Mouse (Mus musculus): ENCODE measurements around the gene Syt11. TPM values are rescaled to one million over a fixed set of nuclear protein-coding genes. Genes with fewer than 3 reads are reported as not detected.
A peak's percentile ranks its signal among the peaks of the same experiment; 100 is the strongest.
"Not testable (repeated sequence)": the region's sequence is repeated elsewhere in the genome, so short reads cannot be mapped to it uniquely, and the experiment has no call there.

The Syt11 gene
- total and polyA plus RNA-seq, 2 experiments from 2014 or later = 164 to 240 TPM

- 1% methylated on average over 18 of the region's 28 CpGs for WGBS
- H3K36me3 ChIP-seq (ENCODE audit: insufficient read depth); H3K27me3 ChIP-seq (ENCODE audit: insufficient read depth, low read length); H3K4me1 ChIP-seq (ENCODE audit: insufficient read depth); H3K9me3 ChIP-seq (ENCODE audit: low read length): not testable (repeated sequence)
- peak; percentile 76 for ATAC-seq
- peak overlapping the region; percentile 41 for H3K4me3 ChIP-seq (ENCODE audit: low read depth, low read length)
- peak; percentile 86 for DNase-seq
- H3K27ac ChIP-seq (ENCODE audit: low read depth, low read length) = peak overlapping the region; percentile 84
- peak overlapping the region; percentile 48 for H3K4me2 ChIP-seq (ENCODE audit: low read depth)
- H3K9ac ChIP-seq = peak overlapping the region; percentile 66
These were observed 3.6 kb downstream of the Syt11 start for GRCm38 (mm10) chr3:88771189-88771940.

- no peak overlapping the region for H3K27ac ChIP-seq (ENCODE audit: low read depth, low read length)
- peaks cover 54% of the 10 kb centered on the region for H3K36me3 ChIP-seq (ENCODE audit: insufficient read depth)
- no peaks in the 10 kb centered on the region for H3K9me3 ChIP-seq (ENCODE audit: low read length)
- H3K27me3 ChIP-seq (ENCODE audit: insufficient read depth, low read length) = no peaks in the 10 kb centered on the region
- peak; percentile 33 for DNase-seq
- no peak overlapping the region for H3K4me2 ChIP-seq (ENCODE audit: low read depth)
- peak; percentile 39 for TF ChIP-seq CTCF (IDR thresholded peaks at IDR 0.05; ENCODE audit: low read depth)
- 9% methylated on average over 6 of the region's 6 CpGs for WGBS
- no peak for ATAC-seq
- no peak overlapping the region for H3K4me3 ChIP-seq (ENCODE audit: low read depth, low read length)
- no peaks in the 10 kb centered on the region for H3K4me1 ChIP-seq (ENCODE audit: insufficient read depth)
- no peak overlapping the region for H3K9ac ChIP-seq
These were observed 12.5 kb downstream of the Syt11 start for GRCm38 (mm10) chr3:88762401-88762831.

GRCm38 (mm10) chr3:88761619-88762018, 13.3 kb downstream of the Syt11 start:
- Histone ChIP-seq H3K4me2 (ENCODE audit: low read depth) (no peak overlapping the region), H3K9ac (no peak overlapping the region), H3K4me3 (ENCODE audit: low read depth, low read length) (no peak overlapping the region), H3K9me3 (ENCODE audit: low read length) (no peaks in the 10 kb centered on the region), H3K4me1 (ENCODE audit: insufficient read depth) (peaks cover 4% of the 10 kb centered on the region; the same call in 1 of the 2 replicates), H3K27me3 (ENCODE audit: insufficient read depth, low read length) (no peaks in the 10 kb centered on the region), H3K36me3 (ENCODE audit: insufficient read depth) (peaks cover 59% of the 10 kb centered on the region), H3K27ac (ENCODE audit: low read depth, low read length) (no peak overlapping the region)
- 95% methylated on average over 19 of the region's 19 CpGs for WGBS
- ATAC-seq = no peak
- DNase-seq = no peak
- no peak for TF ChIP-seq CTCF (IDR thresholded peaks at IDR 0.05; ENCODE audit: low read depth)

- no peaks in the 10 kb centered on the region for H3K27me3 ChIP-seq (ENCODE audit: insufficient read depth, low read length)
- 0 out of 2 replicates have a peak overlapping the region, but pooled peaks have one; percentile 1 for H3K9ac ChIP-seq
- H3K4me1 ChIP-seq (ENCODE audit: insufficient read depth) = peaks cover 13% of the 10 kb centered on the region
- no peak for TF ChIP-seq CTCF (IDR thresholded peaks at IDR 0.05; ENCODE audit: low read depth)
- H3K9me3 ChIP-seq (ENCODE audit: low read length) = no peaks in the 10 kb centered on the region
- peaks cover 69% of the 10 kb centered on the region for H3K36me3 ChIP-seq (ENCODE audit: insufficient read depth)
- peak overlapping the region; percentile 81 for H3K27ac ChIP-seq (ENCODE audit: low read depth, low read length)
- WGBS = under 1% methylated on average over 5 of the region's 5 CpGs
- H3K4me3 ChIP-seq (ENCODE audit: low read depth, low read length) = no peak overlapping the region
- no peak overlapping the region for H3K4me2 ChIP-seq (ENCODE audit: low read depth)
- DNase-seq (peak; percentile 86), ATAC-seq (peak; percentile 90)
These were observed 16.9 kb downstream of the Syt11 start for GRCm38 (mm10) chr3:88758045-88758500.

- DNase-seq = peak; percentile 26
- 10% methylated on average over 4 of the region's 4 CpGs for WGBS
- Histone ChIP-seq H3K9ac (peak overlapping the region; percentile 10; the same call in 1 of the 2 replicates), H3K4me2 (ENCODE audit: low read depth) (no peak overlapping the region), H3K4me3 (ENCODE audit: low read depth, low read length) (no peak overlapping the region), H3K36me3 (ENCODE audit: insufficient read depth) (peaks cover 71% of the 10 kb centered on the region), H3K4me1 (ENCODE audit: insufficient read depth) (peaks cover 13% of the 10 kb centered on the region), H3K9me3 (ENCODE audit: low read length) (no peaks in the 10 kb centered on the region), H3K27me3 (ENCODE audit: insufficient read depth, low read length) (no peaks in the 10 kb centered on the region), H3K27ac (ENCODE audit: low read depth, low read length) (peak overlapping the region; percentile 48)
- ATAC-seq = peak; percentile 44
- no peak for TF ChIP-seq CTCF (IDR thresholded peaks at IDR 0.05; ENCODE audit: low read depth)
These were observed 18.7 kb downstream of the Syt11 start for GRCm38 (mm10) chr3:88756276-88756675.

- ATAC-seq (no peak), DNase-seq (no peak)
- H3K27me3 ChIP-seq (ENCODE audit: insufficient read depth, low read length) = no peaks in the 10 kb centered on the region
- no peak overlapping the region for H3K9ac ChIP-seq
- no peak overlapping the region for H3K4me3 ChIP-seq (ENCODE audit: low read depth, low read length)
- H3K27ac ChIP-seq (ENCODE audit: low read depth, low read length) = 0 out of 2 replicates have a peak overlapping the region, but pooled peaks have one; percentile 48
- H3K4me1 ChIP-seq (ENCODE audit: insufficient read depth) = peaks cover 13% of the 10 kb centered on the region
- H3K9me3 ChIP-seq (ENCODE audit: low read length) = no peaks in the 10 kb centered on the region
- no peak for TF ChIP-seq CTCF (IDR thresholded peaks at IDR 0.05; ENCODE audit: low read depth)
- no peak overlapping the region for H3K4me2 ChIP-seq (ENCODE audit: low read depth)
- peaks cover 70% of the 10 kb centered on the region for H3K36me3 ChIP-seq (ENCODE audit: insufficient read depth)
- 68% methylated on average over 3 of the region's 3 CpGs for WGBS
These were observed 19.4 kb downstream of the Syt11 start for GRCm38 (mm10) chr3:88755541-88755940.

GRCm38 (mm10) chr3:88754283-88754682, 20.7 kb downstream of the Syt11 start:
- H3K27me3 ChIP-seq (ENCODE audit: insufficient read depth, low read length) = no peaks in the 10 kb centered on the region
- ATAC-seq = no peak
- no peak for DNase-seq
- H3K9me3 ChIP-seq (ENCODE audit: low read length) = no peaks in the 10 kb centered on the region
- no peak overlapping the region for H3K9ac ChIP-seq
- TF ChIP-seq CTCF (IDR thresholded peaks at IDR 0.05; ENCODE audit: low read depth) = peak; percentile 36
- H3K27ac ChIP-seq (ENCODE audit: low read depth, low read length) = no peak overlapping the region
- H3K4me2 ChIP-seq (ENCODE audit: low read depth) = no peak overlapping the region
- peaks cover 64% of the 10 kb centered on the region for H3K36me3 ChIP-seq (ENCODE audit: insufficient read depth)
- no peak overlapping the region for H3K4me3 ChIP-seq (ENCODE audit: low read depth, low read length)
- WGBS = 75% methylated on average over 4 of the region's 4 CpGs
- peaks cover 13% of the 10 kb centered on the region for H3K4me1 ChIP-seq (ENCODE audit: insufficient read depth)
